7 mouse cellular contexts compared by ENCODE assay signal in the genomic region with DNA sequence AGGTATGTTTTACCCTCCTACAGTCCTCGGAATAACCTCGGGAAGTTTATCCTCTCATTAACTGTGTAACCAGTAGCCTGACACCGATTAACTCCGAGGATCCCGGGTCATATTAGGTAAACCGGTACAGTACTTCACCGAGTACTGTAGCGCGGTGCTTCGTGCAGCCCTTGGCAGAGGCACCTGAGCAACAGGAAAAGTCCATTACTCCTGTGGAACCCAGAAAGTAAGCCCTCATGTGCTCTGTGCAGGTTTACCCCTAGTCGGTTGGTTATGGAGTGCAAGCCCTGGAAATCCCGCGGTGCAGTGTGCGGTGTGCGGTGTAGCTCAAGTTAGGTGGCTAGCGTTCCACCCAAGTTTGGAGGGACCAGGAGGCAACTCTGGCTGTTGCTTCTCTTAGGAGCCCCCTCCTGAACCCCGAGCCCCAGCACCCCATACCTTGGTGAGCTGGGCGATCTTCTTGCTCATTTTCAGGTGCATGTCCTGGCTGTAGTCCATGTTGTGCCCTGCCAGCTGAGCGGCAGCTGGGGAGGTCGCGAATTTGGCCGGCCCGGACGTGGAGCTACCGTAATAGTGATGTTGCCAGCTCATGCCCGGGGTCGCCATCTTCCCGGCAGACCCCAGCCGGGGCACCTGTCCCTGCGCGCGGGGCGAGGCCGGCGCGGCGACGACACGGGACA. TPM values are rescaled to one million over a fixed set of nuclear protein-coding genes. Genes with fewer than 3 reads are reported as not detected.
DNase-seq lines count a peak whose midpoint lies in the region; ATAC-seq and TF ChIP-seq lines count a peak whose summit lies in the region.

No protein-coding gene starts in this region.

- peak overlapping the region; percentile 73 for H3K4me3 ChIP-seq in lung, embryonic 15.5 days
- peak overlapping the region; percentile 71 for H3K4me3 ChIP-seq in forebrain, embryonic 15.5 days
- peak overlapping the region; percentile 90 for H3K4me3 ChIP-seq in megakaryocyte, embryonic 14.5 days (replicated peaks)
- peak overlapping the region; percentile 72 for H3K4me3 ChIP-seq in stomach, postnatal 0 days (ENCODE audit: low read depth, low read length)

- peak overlapping the region; percentile 53 for H3K9ac ChIP-seq in lung, embryonic 15.5 days
- H3K9ac ChIP-seq in forebrain, embryonic 15.5 days (replicated peaks): peak overlapping the region; percentile 56
- H3K9ac ChIP-seq in stomach, postnatal 0 days (ENCODE audit: low read length): peak overlapping the region; percentile 63

- H3K4me2 ChIP-seq in lung, embryonic 15.5 days: peak overlapping the region; percentile 96
- H3K4me2 ChIP-seq in forebrain, embryonic 15.5 days (replicated peaks): peak overlapping the region; percentile 88
- peak overlapping the region; percentile 99 for H3K4me2 ChIP-seq in stomach, postnatal 0 days (replicated peaks; ENCODE audit: low read depth)

- no peak overlapping the region for H3K27ac ChIP-seq in lung, embryonic 15.5 days
- H3K27ac ChIP-seq in forebrain, embryonic 15.5 days (replicated peaks): no peak overlapping the region
- H3K27ac ChIP-seq in stomach, postnatal 0 days (replicated peaks): no peak overlapping the region

- H3K36me3 ChIP-seq in lung, embryonic 15.5 days: no peaks in the 10 kb centered on the region
- H3K36me3 ChIP-seq in forebrain, embryonic 15.5 days: no peaks in the 10 kb centered on the region
- H3K36me3 ChIP-seq in megakaryocyte, embryonic 14.5 days (replicated peaks; ENCODE audit: low read length): no peaks in the 10 kb centered on the region
- no peaks in the 10 kb centered on the region for H3K36me3 ChIP-seq in stomach, postnatal 0 days (ENCODE audit: control insufficient read depth, insufficient read depth, low read length)

- TF ChIP-seq EP300 in stomach, postnatal 0 days (optimal IDR thresholded peaks at IDR 0.05): no peak

- no peak for DNase-seq in lung, postnatal 25 days (ENCODE audit: low spot score)
- DNase-seq in cerebellum, adult 9-11 months: peak; percentile 80
- DNase-seq in kidney, adult 18-20 months: peak; percentile 47
- peak; percentile 18 for DNase-seq in stomach, postnatal 0 days (ENCODE audit: low spot score)

- H3K27me3 ChIP-seq in lung, embryonic 15.5 days: peaks cover 7% of the 10 kb centered on the region; the same call in 1 of the 2 replicates
- H3K27me3 ChIP-seq in forebrain, embryonic 15.5 days: no peaks in the 10 kb centered on the region
- peaks cover 46% of the 10 kb centered on the region for H3K27me3 ChIP-seq in megakaryocyte, embryonic 14.5 days (replicated peaks)
- H3K27me3 ChIP-seq in stomach, postnatal 0 days (ENCODE audit: control insufficient read depth, insufficient read depth, low read length): no peaks in the 10 kb centered on the region

- WGBS in lung, embryonic 15.5 days: 5% methylated on average over 39 of the region's 39 CpGs
- 5% methylated on average over 39 of the region's 39 CpGs for WGBS in forebrain, embryonic 15.5 days
- 7% methylated on average over 36 of the region's 39 CpGs for WGBS in stomach, postnatal 0 days

- no peak for TF ChIP-seq CTCF in stomach, postnatal 0 days (IDR thresholded peaks at IDR 0.05; ENCODE audit: low read depth)

- peak; percentile 36 for ATAC-seq in lung, embryonic 15.5 days (ENCODE audit: borderline replicate concordance, extremely low read depth, low FRiP score, low TSS enrichment)
- peak; percentile 39 for ATAC-seq in forebrain, embryonic 15.5 days (replicated peaks)
- peak; percentile 38; the same call in 1 of the 2 replicates for ATAC-seq in stomach, postnatal 0 days (ENCODE audit: low FRiP score, low TSS enrichment)

- 0 out of 2 replicates have a peak, but pooled peaks cover 4% of the 10 kb centered on the region for H3K4me1 ChIP-seq in lung, embryonic 15.5 days
- peaks cover 16% of the 10 kb centered on the region; the same call in 1 of the 2 replicates for H3K4me1 ChIP-seq in forebrain, embryonic 15.5 days
- peaks cover 21% of the 10 kb centered on the region for H3K4me1 ChIP-seq in megakaryocyte, embryonic 14.5 days
- H3K4me1 ChIP-seq in stomach, postnatal 0 days (replicated peaks; ENCODE audit: control insufficient read depth, insufficient read depth): no peaks in the 10 kb centered on the region; the same call in 1 of the 2 replicates

- no peaks in the 10 kb centered on the region for H3K9me3 ChIP-seq in lung, embryonic 15.5 days
- H3K9me3 ChIP-seq in forebrain, embryonic 15.5 days: no peaks in the 10 kb centered on the region
- peaks cover 19% of the 10 kb centered on the region for H3K9me3 ChIP-seq in megakaryocyte, embryonic 14.5 days
- no peaks in the 10 kb centered on the region for H3K9me3 ChIP-seq in stomach, postnatal 0 days (ENCODE audit: control insufficient read depth, low read length)

RNA-seq across cellular contexts. Expression of a gene that starts 0.5 kb away (rescaled TPM):
- 3.8 and 5.2 TPM in 2 replicates for polyA plus RNA-seq in lung, embryonic 15.5 days (2015; fragmentation: Nextera tagmentation; extraction: Ambion mirVana)
- polyA plus RNA-seq in forebrain, embryonic 15.5 days (2015; fragmentation: Nextera tagmentation; extraction: Ambion mirVana): 5.8 and 9.2 TPM in 2 replicates
- not detected in 2 replicates for polyA plus RNA-seq in megakaryocyte, embryonic 14.5 days (2012; ENCODE audit: insufficient read depth, low replicate concordance)
- polyA plus RNA-seq in stomach, postnatal 0 days (2015; fragmentation: Nextera tagmentation; extraction: Ambion mirVana): 0.65 and 1.2 TPM in 2 replicates
